Mouse (Mus musculus) neural tube, embryonic 12.5 days (tissue): ENCODE data around the gene Stpg3. TPM values are rescaled to one million over a fixed set of nuclear protein-coding genes. Genes with fewer than 3 reads are reported as not detected.

ENCODE experiments used
- ATAC-seq: fragments of 200-750 bp; cut with Nextera tagmentation; 2 replicates; pipeline ENCODE4 v1.8.0; 2017; ENCODE audit warnings: low read depth, mild to moderate bottlenecking, moderate TSS enrichment, moderate library complexity; ENCODE audit not compliant: low FRiP score
- H3K27ac ChIP-seq: fragments of 300-500 bp; sonication (generic); 2 replicates; pipeline ENCODE4 v1.5.1; 2016
- H3K27me3 ChIP-seq: fragments of 300-500 bp; sonication (generic); replicated peaks from 2 replicates; pipeline ENCODE4 v1.6.1; 2016; ENCODE audit warnings: mild to moderate bottlenecking
- H3K36me3 ChIP-seq: fragments of 300-500 bp; sonication (generic); 2 replicates; pipeline ENCODE4 v1.6.1; 2016; ENCODE audit warnings: mild to moderate bottlenecking
- H3K4me1 ChIP-seq: fragments of 300-500 bp; sonication (generic); 2 replicates; pipeline ENCODE4 v1.6.1; 2016
- H3K4me2 ChIP-seq: fragments of 300-500 bp; sonication (generic); replicated peaks from 2 replicates; pipeline ENCODE4 v1.6.1; 2016; ENCODE audit warnings: mild to moderate bottlenecking
- H3K4me3 ChIP-seq: fragments of 300-500 bp; sonication (generic); 2 replicates; pipeline ENCODE4 v1.5.1; 2016
- H3K9ac ChIP-seq: fragments of 300-500 bp; sonication (generic); 2 replicates; pipeline ENCODE4 v1.6.1; 2016; ENCODE audit warnings: mild to moderate bottlenecking
- H3K9me3 ChIP-seq: fragments of 300-500 bp; sonication (generic); 2 replicates; pipeline ENCODE4 v1.6.1; 2016; ENCODE audit warnings: mild to moderate bottlenecking
- WGBS: fragments of 180-500 bp; shearing (Covaris S2); methylation state at CpG from one replicate; pipeline ENCODE4 v1.1.7; 2016; 5-methylcytosine and 5-hydroxymethylcytosine counted together
- polyA plus RNA-seq: library from polyadenylated mRNA; unstranded; fragments of >200 nt; fragmentation: Nextera tagmentation; extraction: Ambion mirVana; gene quantifications from 2 replicates; pipeline ENCODE4 v1.2.1, GENCODE M21; 2016

Gene Stpg3
- polyA plus RNA-seq, 1 experiment from 2014 or later, result not detected

DNA sequence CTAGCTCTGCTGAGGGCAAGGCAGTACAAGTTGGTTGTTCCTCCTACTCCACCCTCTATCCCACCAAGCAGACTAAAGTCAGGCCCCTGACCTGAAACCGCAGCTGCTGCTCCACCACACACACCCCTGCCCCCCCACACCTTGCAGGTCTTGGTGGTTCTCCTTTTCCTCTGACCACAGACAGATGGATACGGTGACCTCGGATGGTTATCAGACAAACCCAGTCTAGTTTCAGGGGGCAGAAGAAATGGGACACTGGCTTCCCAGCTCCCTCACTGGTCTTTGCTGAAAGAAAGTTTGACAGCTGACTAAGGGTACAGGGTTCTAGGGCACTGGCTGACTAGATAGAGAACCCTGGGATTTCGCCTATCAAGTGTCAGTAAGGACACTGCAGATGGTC is 19.0 kb upstream of the Stpg3 start:
- no peaks in the 10 kb centered on the region for H3K9me3 ChIP-seq
- no peak overlapping the region for H3K4me2 ChIP-seq
- peaks cover 6% of the 10 kb centered on the region for H3K4me1 ChIP-seq
- peaks cover 9% of the 10 kb centered on the region; the same call in 1 of the 2 replicates for H3K27me3 ChIP-seq
- no peak overlapping the region for H3K27ac ChIP-seq
- no peak overlapping the region for H3K4me3 ChIP-seq
- WGBS, result 79% methylated on average over 4 of the region's 4 CpGs
- no peak overlapping the region for H3K9ac ChIP-seq
- ATAC-seq, result no peak
- H3K36me3 ChIP-seq, result no peaks in the 10 kb centered on the region

DNA sequence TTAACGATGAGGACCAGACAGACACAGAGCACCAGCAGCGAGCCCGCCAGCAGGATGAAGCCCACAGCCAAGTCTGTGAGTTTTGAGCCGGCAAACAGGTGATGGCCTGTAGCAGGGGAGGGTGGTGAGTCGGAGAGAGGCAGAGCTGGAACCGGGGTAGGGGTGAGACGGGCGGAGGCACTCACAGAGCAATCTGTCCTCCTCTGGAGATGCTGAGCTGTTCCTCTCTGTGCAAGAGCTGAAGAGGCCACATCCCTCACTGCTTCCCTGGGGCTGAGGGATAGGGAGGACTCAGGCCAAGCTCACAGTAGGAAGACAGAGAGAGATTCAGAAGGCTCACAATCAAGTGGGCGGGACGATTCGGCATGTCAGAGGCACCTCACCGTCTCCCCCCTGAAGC is 16.6 kb upstream of the Stpg3 start:
- peaks cover 6% of the 10 kb centered on the region for H3K4me1 ChIP-seq
- no peak overlapping the region for H3K27ac ChIP-seq
- H3K4me3 ChIP-seq, result no peak overlapping the region
- no peaks in the 10 kb centered on the region for H3K9me3 ChIP-seq
- H3K9ac ChIP-seq, result no peak overlapping the region
- ATAC-seq, result no peak
- H3K36me3 ChIP-seq, result no peaks in the 10 kb centered on the region
- no peak overlapping the region for H3K4me2 ChIP-seq
- H3K27me3 ChIP-seq, result peaks cover 9% of the 10 kb centered on the region; the same call in 1 of the 2 replicates
- 59% methylated on average over 12 of the region's 12 CpGs for WGBS

DNA sequence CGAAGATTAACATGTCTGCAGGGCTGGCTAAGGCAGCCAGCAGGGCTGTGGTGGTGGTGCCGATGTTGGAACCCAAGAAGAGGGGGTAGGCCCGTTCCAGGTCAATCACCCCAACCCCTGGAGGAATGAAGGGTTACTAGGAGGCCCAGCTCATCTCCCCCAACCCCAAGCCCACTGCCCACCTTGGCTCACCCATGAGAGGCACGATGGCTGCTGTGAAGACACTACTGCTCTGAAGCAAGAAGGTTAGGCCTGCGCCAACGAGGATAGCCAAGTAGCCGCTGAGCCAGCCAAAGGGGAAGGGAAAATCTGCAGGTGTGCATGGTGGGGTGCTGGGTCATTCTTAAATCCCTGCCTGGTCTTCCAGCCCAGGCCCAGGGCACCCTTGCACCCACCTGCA is 16.1 kb upstream of the Stpg3 start:
- Histone ChIP-seq H3K4me2 (no peak overlapping the region), H3K27me3 (peaks cover 9% of the 10 kb centered on the region; the same call in 1 of the 2 replicates), H3K27ac (no peak overlapping the region), H3K4me3 (no peak overlapping the region), H3K9ac (no peak overlapping the region), H3K9me3 (no peaks in the 10 kb centered on the region), H3K4me1 (peaks cover 10% of the 10 kb centered on the region), H3K36me3 (no peaks in the 10 kb centered on the region)
- WGBS, result 83% methylated on average over 7 of the region's 7 CpGs
- ATAC-seq, result no peak

DNA sequence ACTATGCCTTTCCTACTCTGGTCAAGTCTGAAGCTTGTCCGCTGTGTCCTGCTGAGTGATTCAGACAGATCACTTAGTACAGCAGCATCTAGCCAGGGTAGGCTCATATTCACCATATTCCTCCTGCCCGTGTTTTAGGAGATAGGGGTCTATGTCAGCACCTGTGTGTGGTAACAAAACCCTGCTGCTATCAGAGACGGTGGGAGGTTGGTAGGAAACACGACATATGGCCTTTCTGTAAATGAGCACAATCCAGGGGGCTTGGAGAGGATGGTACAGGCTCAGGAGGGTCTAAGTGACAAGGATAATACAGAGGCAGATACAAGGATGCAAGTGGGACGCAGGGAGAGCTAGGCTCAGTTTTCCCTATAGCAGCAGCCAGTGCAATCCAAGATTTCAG is 15.1 kb upstream of the Stpg3 start:
- H3K27me3 ChIP-seq, result peaks cover 9% of the 10 kb centered on the region; the same call in 1 of the 2 replicates
- H3K9ac ChIP-seq, result no peak overlapping the region
- WGBS, result 84% methylated on average over 5 of the region's 5 CpGs
- peaks cover 14% of the 10 kb centered on the region for H3K4me1 ChIP-seq
- H3K4me2 ChIP-seq, result no peak overlapping the region
- no peak overlapping the region for H3K27ac ChIP-seq
- H3K36me3 ChIP-seq, result no peaks in the 10 kb centered on the region
- H3K4me3 ChIP-seq, result no peak overlapping the region
- no peaks in the 10 kb centered on the region for H3K9me3 ChIP-seq
- ATAC-seq, result no peak

DNA sequence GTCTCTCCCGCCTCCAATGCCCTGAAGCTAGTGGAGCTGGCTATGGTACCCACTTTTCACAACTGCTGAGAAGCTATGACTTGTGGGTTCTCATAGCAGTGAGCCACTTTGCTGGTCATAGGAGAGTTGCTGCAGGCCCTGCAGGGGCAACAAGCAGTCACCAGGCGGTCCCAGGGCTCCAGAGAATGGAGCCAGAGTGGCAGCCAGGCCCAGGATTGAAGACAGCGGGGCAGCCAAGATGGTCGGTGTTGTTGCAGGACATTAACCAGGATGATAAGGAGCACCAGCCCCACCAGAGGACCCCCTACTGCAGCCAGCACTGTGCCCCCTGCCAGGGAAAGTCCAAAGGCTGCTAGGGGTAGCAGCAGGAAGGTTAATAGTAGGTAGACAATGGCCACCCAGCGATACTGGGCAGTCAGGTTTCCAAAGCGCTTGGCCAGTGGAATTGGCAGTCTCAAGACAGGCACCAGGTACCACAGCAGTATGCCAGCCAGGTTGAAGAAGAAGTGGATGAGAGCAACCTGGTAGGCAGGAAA is 14.6 kb upstream of the Stpg3 start:
- WGBS, result 70% methylated on average over 6 of the region's 6 CpGs
- H3K4me1 ChIP-seq, result peaks cover 14% of the 10 kb centered on the region
- H3K36me3 ChIP-seq, result no peaks in the 10 kb centered on the region
- no peak overlapping the region for H3K27ac ChIP-seq
- H3K27me3 ChIP-seq, result peaks cover 9% of the 10 kb centered on the region; the same call in 1 of the 2 replicates
- peak overlapping the region; percentile 38 for H3K4me2 ChIP-seq
- no peak for ATAC-seq
- H3K4me3 ChIP-seq, result no peak overlapping the region
- no peaks in the 10 kb centered on the region for H3K9me3 ChIP-seq
- H3K9ac ChIP-seq, result no peak overlapping the region

DNA sequence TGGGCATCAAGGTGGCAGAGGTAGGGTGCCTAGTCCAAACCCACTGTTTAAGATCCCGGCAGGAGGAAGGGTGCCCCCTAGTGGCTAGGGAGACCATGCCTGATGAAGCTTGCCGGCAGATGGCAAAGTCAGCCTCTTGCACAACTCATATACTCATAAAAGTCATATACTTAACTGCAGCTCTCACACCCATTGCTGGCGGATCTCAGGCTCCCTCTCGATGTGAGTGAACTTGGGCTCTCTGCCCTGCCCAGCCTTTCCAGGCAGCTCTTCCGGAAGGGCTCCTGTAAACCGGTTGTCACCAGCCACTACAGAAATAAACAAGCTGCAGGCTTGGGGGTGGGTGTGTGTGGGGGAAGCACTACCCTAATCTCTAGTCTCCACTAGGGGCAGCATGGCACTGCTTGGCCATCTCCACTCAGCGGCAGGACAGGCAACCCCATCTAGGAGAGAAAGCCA is 14.0 kb upstream of the Stpg3 start:
- H3K27me3 ChIP-seq, result peaks cover 9% of the 10 kb centered on the region; the same call in 1 of the 2 replicates
- H3K4me2 ChIP-seq, result peak overlapping the region; percentile 38
- H3K27ac ChIP-seq, result no peak overlapping the region
- 0% methylated on average over 7 of the region's 7 CpGs for WGBS
- peaks cover 19% of the 10 kb centered on the region for H3K4me1 ChIP-seq
- H3K9ac ChIP-seq, result no peak overlapping the region
- H3K36me3 ChIP-seq, result no peaks in the 10 kb centered on the region
- ATAC-seq, result no peak
- no peaks in the 10 kb centered on the region for H3K9me3 ChIP-seq
- H3K4me3 ChIP-seq, result no peak overlapping the region

DNA sequence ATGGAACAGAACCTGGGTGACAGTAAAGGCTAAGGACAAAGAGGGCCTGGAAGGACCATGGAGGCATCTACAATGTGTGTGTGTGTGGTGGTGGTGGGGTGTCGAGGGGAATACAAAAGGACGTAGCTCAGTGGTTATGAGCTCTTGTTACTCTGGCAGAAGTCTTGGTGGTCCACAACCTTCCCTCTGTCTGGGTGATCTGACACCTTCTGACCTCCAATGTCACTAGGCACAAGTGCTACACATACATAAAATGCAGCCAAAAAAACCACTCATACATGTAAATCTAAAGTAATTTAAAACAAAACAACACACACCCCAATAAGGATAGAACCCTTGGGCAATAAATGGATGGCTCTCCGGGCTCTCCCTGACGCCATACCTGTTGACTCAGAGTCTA is 13.0 kb upstream of the Stpg3 start:
- Histone ChIP-seq H3K9me3 (no peaks in the 10 kb centered on the region), H3K4me3 (no peak overlapping the region), H3K4me1 (peaks cover 23% of the 10 kb centered on the region), H3K27me3 (peaks cover 9% of the 10 kb centered on the region; the same call in 1 of the 2 replicates), H3K9ac (no peak overlapping the region), H3K27ac (no peak overlapping the region), H3K4me2 (no peak overlapping the region), H3K36me3 (no peaks in the 10 kb centered on the region)
- ATAC-seq, result no peak
- 91% methylated on average over 4 of the region's 4 CpGs for WGBS

DNA sequence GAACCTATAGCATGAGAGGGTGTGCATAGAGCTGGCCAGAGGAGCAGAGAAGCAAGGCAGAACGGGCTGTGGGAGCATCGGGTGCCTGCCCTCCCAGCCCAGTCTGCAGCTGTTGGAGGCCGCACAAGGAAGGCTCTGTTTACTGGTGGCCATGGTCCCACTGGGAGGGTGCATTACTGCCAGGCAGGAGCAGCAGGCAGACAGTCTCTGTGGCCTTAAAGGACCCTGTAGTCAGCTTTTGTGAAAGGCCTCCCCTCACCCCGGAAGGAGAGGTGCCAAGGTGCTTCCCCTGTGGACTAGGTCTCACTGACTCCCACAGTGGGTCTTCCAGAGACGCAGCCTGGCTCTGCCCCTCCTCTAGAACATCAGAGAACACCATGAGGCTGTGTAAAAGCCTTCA is 12.4 kb upstream of the Stpg3 start:
- Histone ChIP-seq H3K9me3 (no peaks in the 10 kb centered on the region), H3K4me1 (peaks cover 23% of the 10 kb centered on the region), H3K9ac (no peak overlapping the region), H3K27me3 (peaks cover 7% of the 10 kb centered on the region; the same call in 1 of the 2 replicates), H3K27ac (no peak overlapping the region), H3K4me2 (no peak overlapping the region), H3K4me3 (no peak overlapping the region), H3K36me3 (peaks cover 1% of the 10 kb centered on the region; the same call in 1 of the 2 replicates)
- ATAC-seq, result no peak
- 82% methylated on average over 5 of the region's 5 CpGs for WGBS

DNA sequence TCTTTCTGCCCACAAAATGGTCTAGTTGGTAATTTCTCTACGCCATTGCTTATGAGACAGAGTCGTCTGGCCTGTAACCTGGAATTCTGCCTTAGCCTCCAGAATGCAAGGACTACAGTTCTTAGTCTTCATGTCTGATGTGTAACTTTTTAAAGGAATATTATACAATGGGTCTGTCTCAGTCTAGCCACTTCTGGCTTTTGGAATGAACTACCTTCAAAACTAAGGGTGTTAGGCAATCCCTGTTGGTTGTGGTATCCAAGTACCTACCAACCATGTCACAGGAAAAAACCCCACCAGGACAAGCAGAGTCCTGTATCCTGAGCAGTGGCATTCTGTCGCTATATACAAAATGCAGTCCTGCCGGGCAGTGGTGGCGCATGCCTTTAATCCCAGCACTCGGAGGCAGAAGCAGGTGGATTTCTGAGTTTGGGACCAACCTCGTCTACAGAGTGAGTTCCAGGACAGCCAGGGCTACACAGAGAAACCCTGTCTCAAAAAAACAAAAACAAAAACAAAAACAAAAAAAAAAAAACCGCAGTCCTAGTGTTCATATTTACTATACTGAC is 11.5 kb upstream of the Stpg3 start:
- Histone ChIP-seq H3K27ac (0 out of 2 replicates have a peak overlapping the region, but pooled peaks have one; percentile 91), H3K4me3 (peak overlapping the region; percentile 48; the same call in 1 of the 2 replicates), H3K4me1 (peaks cover 23% of the 10 kb centered on the region), H3K9me3 (no peaks in the 10 kb centered on the region), H3K36me3 (peaks cover 5% of the 10 kb centered on the region; the same call in 1 of the 2 replicates), H3K4me2 (peak overlapping the region; percentile 57), H3K27me3 (no peaks in the 10 kb centered on the region), H3K9ac (no peak overlapping the region)
- 80% methylated on average over 8 of the region's 8 CpGs for WGBS
- no peak for ATAC-seq

DNA sequence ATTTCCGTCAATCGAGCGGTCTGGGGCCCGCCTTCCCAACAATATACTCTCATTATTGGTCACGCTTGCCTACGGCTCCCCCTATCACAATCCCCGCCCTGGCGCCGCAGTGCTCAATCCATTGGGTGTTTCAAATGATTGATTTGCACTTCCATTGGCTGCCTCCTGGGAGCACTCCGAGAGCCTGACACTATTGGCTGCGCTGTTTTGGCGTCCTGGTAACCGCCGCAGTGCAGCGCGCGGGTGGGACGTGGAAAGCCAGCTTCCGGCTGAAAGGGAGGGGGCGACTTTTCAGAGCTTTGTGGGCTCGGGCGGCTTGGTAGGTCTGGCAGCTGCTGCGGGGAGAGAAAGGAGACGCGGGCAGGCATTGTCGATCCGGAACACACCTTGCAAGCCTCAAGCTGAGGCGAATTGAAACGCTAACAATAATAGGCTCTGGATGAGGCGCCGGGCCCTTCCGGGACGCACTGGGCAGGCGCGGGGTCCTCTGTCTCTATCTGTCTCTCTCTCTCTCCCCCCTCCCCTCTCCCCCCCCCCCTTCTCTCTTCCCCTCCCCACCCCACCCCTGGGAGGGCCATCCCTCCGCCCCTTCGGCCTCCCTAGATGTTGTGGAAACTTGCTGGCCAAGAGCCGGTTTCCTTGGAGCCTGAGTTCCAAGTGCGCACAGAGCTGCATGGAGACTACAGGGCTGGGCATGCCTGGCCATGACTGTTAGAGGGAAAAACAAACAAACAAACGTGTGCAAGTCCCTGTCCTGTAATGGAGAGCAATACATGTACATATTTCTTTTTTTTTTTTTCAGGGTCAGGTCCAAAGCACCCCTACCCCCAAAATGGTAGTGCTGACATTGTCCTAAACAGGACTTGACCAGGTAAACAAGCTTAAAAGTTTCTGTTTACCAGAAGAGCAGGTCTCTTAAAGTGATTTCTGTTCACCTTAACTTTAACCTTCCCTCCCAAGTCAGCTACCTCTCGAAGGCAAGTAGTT is 10.6 kb upstream of the Stpg3 start:
- Histone ChIP-seq H3K4me3 (peak overlapping the region; percentile 48), H3K27me3 (no peaks in the 10 kb centered on the region), H3K9ac (peak overlapping the region; percentile 60), H3K9me3 (no peaks in the 10 kb centered on the region), H3K36me3 (peaks cover 5% of the 10 kb centered on the region; the same call in 1 of the 2 replicates), H3K4me1 (peaks cover 23% of the 10 kb centered on the region), H3K4me2 (peak overlapping the region; percentile 57), H3K27ac (peak overlapping the region; percentile 91)
- ATAC-seq, result peak; percentile 96
- 2% methylated on average over 41 of the region's 41 CpGs for WGBS

DNA sequence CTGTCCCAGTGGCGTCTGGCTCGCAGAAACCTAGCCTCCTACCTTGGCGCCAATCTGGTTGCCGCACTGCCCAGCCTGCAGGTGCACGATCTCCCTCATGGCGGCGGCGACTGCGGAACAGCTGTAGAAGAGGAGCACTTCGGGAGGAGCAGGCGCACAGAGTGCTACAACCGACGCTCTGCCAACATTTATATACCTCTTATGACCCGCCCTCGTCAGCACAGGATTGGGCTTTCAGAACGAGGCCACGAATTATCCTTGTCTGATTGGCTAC is 10.0 kb upstream of the Stpg3 start, which contains the start of gene Tubb4b:
Gene Tubb4b, minus strand, starts transcription at position 211 of the 274 bp plus-strand sequence.
- Histone ChIP-seq H3K4me3 (peak within 1 kb of the TSS; percentile 90), H3K9me3 (no peaks in the 10 kb centered on the region), H3K9ac (peak within 1 kb of the TSS; percentile 79), H3K4me1 (peaks cover 23% of the 10 kb centered on the region), H3K36me3 (peaks cover 5% of the 10 kb centered on the region; the same call in 1 of the 2 replicates), H3K4me2 (peak within 1 kb of the TSS; percentile 98), H3K27me3 (no peaks in the 10 kb centered on the region), H3K27ac (peak within 1 kb of the TSS; percentile 91)
- under 1% methylated on average over 17 of the region's 17 CpGs for WGBS
- ATAC-seq, result no peak
